Mouse (Mus musculus) midbrain, embryonic 16.5 days (tissue): ENCODE measurements around the gene Alyref. TPM values are rescaled to one million over a fixed set of nuclear protein-coding genes. Genes with fewer than 3 reads are reported as not detected.

Source experiments
- ATAC-seq: fragments of 200-750 bp; cut with Nextera tagmentation; 2 replicates; pipeline ENCODE4 v1.8.0; 2017; ENCODE audit warnings: moderate TSS enrichment
- H3K27ac ChIP-seq: fragments of 300-500 bp; sonication (generic); 2 replicates; pipeline ENCODE4 v1.5.1; 2014; ENCODE audit warnings: mild to moderate bottlenecking, low read length, mixed read lengths
- H3K27me3 ChIP-seq: fragments of 300-500 bp; sonication (generic); 2 replicates; pipeline ENCODE4 v1.6.1; 2014; ENCODE audit warnings: low read depth, low read length, mixed read lengths; ENCODE audit not compliant: control insufficient read depth, insufficient read depth
- H3K36me3 ChIP-seq: fragments of 300-500 bp; sonication (generic); 2 replicates; pipeline ENCODE4 v1.6.1; 2014; ENCODE audit warnings: mild to moderate bottlenecking, low read length, moderate library complexity, mixed read lengths; ENCODE audit not compliant: control insufficient read depth, insufficient read depth
- H3K4me1 ChIP-seq: fragments of 300-500 bp; sonication (generic); 2 replicates; pipeline ENCODE4 v1.6.1; 2014; ENCODE audit warnings: mild to moderate bottlenecking, low read length, mixed read lengths; ENCODE audit not compliant: control insufficient read depth, insufficient read depth
- H3K4me2 ChIP-seq: fragments of 300-500 bp; sonication (generic); 2 replicates; pipeline ENCODE4 v1.6.1; 2014; ENCODE audit warnings: mild to moderate bottlenecking, low read length, mixed read lengths
- H3K4me3 ChIP-seq: fragments of 300-500 bp; sonication (generic); 2 replicates; pipeline ENCODE4 v1.5.1; 2014; ENCODE audit warnings: low read depth, mild to moderate bottlenecking, low read length, moderate library complexity, mixed read lengths
- H3K9ac ChIP-seq: fragments of 300-500 bp; sonication (generic); 2 replicates; pipeline ENCODE4 v1.6.1; 2014; ENCODE audit warnings: low read depth, low read length, mixed read lengths
- H3K9me3 ChIP-seq: fragments of 300-500 bp; sonication (generic); replicated peaks from 2 replicates; pipeline ENCODE4 v1.6.1; 2014; ENCODE audit warnings: mild to moderate bottlenecking, low read length, mixed read lengths; ENCODE audit not compliant: control insufficient read depth, poor library complexity, severe bottlenecking
- WGBS: fragments of 180-500 bp; shearing (Covaris S2); extraction: QIAGEN DNeasy Blood & Tissue Kit; methylation state at CpG from one replicate; pipeline ENCODE4 v1.1.7; 2014; 5-methylcytosine and 5-hydroxymethylcytosine counted together
- microRNA-seq: library from miRNA; unstranded; fragments of <30 nt; microRNA quantifications from one replicate; pipeline ENCODE4, GENCODE M21; 2017
- polyA plus RNA-seq: library from polyadenylated mRNA; unstranded; fragments of >200 nt; fragmentation: Nextera tagmentation; extraction: Ambion mirVana; gene quantifications from 2 replicates; pipeline ENCODE4 v1.2.1, GENCODE M21; 2015

Alyref gene
- polyA plus RNA-seq, 1 experiment from 2014 or later = 194 TPM

- peak overlapping the region; percentile 97; the same call in 1 of the 2 replicates for H3K4me3 ChIP-seq
- H3K4me2 ChIP-seq = peak overlapping the region; percentile 92
- WGBS = 77% methylated on average over 3 of the region's 3 CpGs
- peaks cover 12% of the 10 kb centered on the region; the same call in 1 of the 2 replicates for H3K36me3 ChIP-seq
- no peak overlapping the region for H3K27ac ChIP-seq
- H3K4me1 ChIP-seq = peaks cover 24% of the 10 kb centered on the region
- H3K9me3 ChIP-seq = no peaks in the 10 kb centered on the region
- H3K27me3 ChIP-seq = no peaks in the 10 kb centered on the region
- peak overlapping the region; percentile 99 for H3K9ac ChIP-seq
- no peak for ATAC-seq
Measured at GRCm38 (mm10) chr11:120548214-120548613, 50.0 kb downstream of the Alyref start.

- 66% methylated on average over 2 of the region's 2 CpGs for WGBS
- no peaks in the 10 kb centered on the region for H3K27me3 ChIP-seq
Measured at GRCm38 (mm10) chr11:120547469-120547868, 50.7 kb downstream of the Alyref start.

GRCm38 (mm10) chr11:120545964-120546363, 52.2 kb downstream of the Alyref start:
- Histone ChIP-seq H3K27me3 (no peaks in the 10 kb centered on the region), H3K4me1 (peaks cover 24% of the 10 kb centered on the region), H3K36me3 (peaks cover 26% of the 10 kb centered on the region), H3K9ac (no peak overlapping the region), H3K4me2 (no peak overlapping the region), H3K9me3 (no peaks in the 10 kb centered on the region), H3K27ac (no peak overlapping the region), H3K4me3 (no peak overlapping the region)
- ATAC-seq = no peak
- 100% methylated on average over 3 of the region's 3 CpGs for WGBS

More at GRCm38 (mm10) chr11:120547469-120547868, 50.7 kb downstream of the Alyref start:
- no peak for ATAC-seq
- peaks cover 19% of the 10 kb centered on the region for H3K36me3 ChIP-seq
- H3K27ac ChIP-seq = no peak overlapping the region
- peaks cover 24% of the 10 kb centered on the region for H3K4me1 ChIP-seq
- H3K9me3 ChIP-seq = no peaks in the 10 kb centered on the region
- no peak overlapping the region for H3K4me2 ChIP-seq
- no peak overlapping the region for H3K9ac ChIP-seq
- no peak overlapping the region for H3K4me3 ChIP-seq

- Histone ChIP-seq H3K4me2 (no peak overlapping the region), H3K4me3 (no peak overlapping the region), H3K36me3 (peaks cover 26% of the 10 kb centered on the region), H3K27me3 (no peaks in the 10 kb centered on the region), H3K27ac (no peak overlapping the region), H3K9ac (no peak overlapping the region), H3K9me3 (no peaks in the 10 kb centered on the region), H3K4me1 (peaks cover 16% of the 10 kb centered on the region; the same call in 1 of the 2 replicates)
- ATAC-seq = no peak
- 81% methylated on average over 6 of the region's 6 CpGs for WGBS
Measured at GRCm38 (mm10) chr11:120542376-120542775, 55.8 kb downstream of the Alyref start.

Small RNAs within 50 kb of the gene (microRNA-seq; reads per million reads assigned to microRNA genes)
- 1.6 reads per million for gene Mir6936

Other genes with a start within 250 kb of the Alyref start
- 4,277 and 4,299 TPM in 2 replicates for gene Actg1, start 249.8 kb downstream of the Alyref start, polyA plus RNA-seq
- gene Fscn2, start 236.8 kb downstream of the Alyref start, polyA plus RNA-seq = 1.2 and 1.3 TPM in 2 replicates
- 119 and 126 TPM in 2 replicates for gene Faap100, start 219.6 kb downstream of the Alyref start, polyA plus RNA-seq
- gene Nploc4, start 160.7 kb downstream of the Alyref start, polyA plus RNA-seq = 28.7 and 30.4 TPM in 2 replicates
- not detected in 2 replicates for gene Tspan10, start 155.7 kb downstream of the Alyref start, polyA plus RNA-seq
- gene Pde6g, start 144.9 kb downstream of the Alyref start, polyA plus RNA-seq = 0.34 and 0.36 TPM in 2 replicates
- 10.9 and 11.7 TPM in 2 replicates for gene Oxld1, start 140.3 kb downstream of the Alyref start, polyA plus RNA-seq
- 25.4 and 28.2 TPM in 2 replicates for gene Ccdc137, start 140.2 kb downstream of the Alyref start, polyA plus RNA-seq
- gene Arl16, start 130.8 kb downstream of the Alyref start, polyA plus RNA-seq = 51.5 and 58.7 TPM in 2 replicates
- 118 and 130 TPM in 2 replicates for gene Mrpl12, start 113.8 kb downstream of the Alyref start, polyA plus RNA-seq
- gene Slc25a10, start 106.5 kb downstream of the Alyref start, polyA plus RNA-seq = 23.1 and 24.8 TPM in 2 replicates
- 0.13 and 0.31 TPM in 2 replicates for gene Gcgr, start 67.7 kb downstream of the Alyref start, polyA plus RNA-seq
- 232 and 233 TPM in 2 replicates for gene Mcrip1, start 48.6 kb downstream of the Alyref start, polyA plus RNA-seq
- not detected in 2 replicates for gene Ppp1r27, start 47.2 kb downstream of the Alyref start, polyA plus RNA-seq
- 233 and 257 TPM in 2 replicates for gene P4hb, start 25.1 kb downstream of the Alyref start, polyA plus RNA-seq
- gene Arhgdia, start 16.7 kb downstream of the Alyref start, polyA plus RNA-seq = 439 and 443 TPM in 2 replicates
- 189 and 196 TPM in 2 replicates for gene Anapc11, start 56 bp upstream of the Alyref start, polyA plus RNA-seq
- not detected in 2 replicates for gene Npb, start 10.1 kb upstream of the Alyref start, polyA plus RNA-seq
- gene Pcyt2, start 19.6 kb upstream of the Alyref start, polyA plus RNA-seq = 218 and 239 TPM in 2 replicates
- 39.3 and 46.2 TPM in 2 replicates for gene Sirt7, start 26.9 kb upstream of the Alyref start, polyA plus RNA-seq
- 37.5 and 39.1 TPM in 2 replicates for gene Mafg, start 35.2 kb upstream of the Alyref start, polyA plus RNA-seq
- 18.1 TPM in 2 replicates for gene Pycr1, start 45.4 kb upstream of the Alyref start, polyA plus RNA-seq
- gene Myadml2, start 49.8 kb upstream of the Alyref start, polyA plus RNA-seq = 1.1 TPM in 2 replicates
- 1.1 and 1.9 TPM in 2 replicates for gene Notum, start 62.8 kb upstream of the Alyref start, polyA plus RNA-seq
- 144 and 145 TPM in 2 replicates for gene Aspscr1, start 74.6 kb upstream of the Alyref start, polyA plus RNA-seq
- gene Cenpx, start 115.4 kb upstream of the Alyref start, polyA plus RNA-seq = 88.8 and 92.2 TPM in 2 replicates
- 86.6 and 87.9 TPM in 2 replicates for gene Lrrc45, start 115.6 kb upstream of the Alyref start, polyA plus RNA-seq
- gene Rac3, start 123.1 kb upstream of the Alyref start, polyA plus RNA-seq = 624 and 719 TPM in 2 replicates
- gene Dcxr, start 128.9 kb upstream of the Alyref start, polyA plus RNA-seq = 5.8 and 7.0 TPM in 2 replicates
- 0.87 and 1.6 TPM in 2 replicates for gene Cbr2, start 133.7 kb upstream of the Alyref start, polyA plus RNA-seq
- 1.3 and 2.8 TPM in 2 replicates for gene Hmga1b, start 164.4 kb upstream of the Alyref start, polyA plus RNA-seq
- gene Rfng, start 185.8 kb upstream of the Alyref start, polyA plus RNA-seq = 133 and 145 TPM in 2 replicates
- gene Gps1, start 185.9 kb upstream of the Alyref start, polyA plus RNA-seq = 270 and 288 TPM in 2 replicates
- 38.1 and 42.2 TPM in 2 replicates for gene Dus1l, start 198.0 kb upstream of the Alyref start, polyA plus RNA-seq
- gene Fasn, start 226.2 kb upstream of the Alyref start, polyA plus RNA-seq = 102 and 108 TPM in 2 replicates